Mouse (Mus musculus): Measurements from ENCODE around the gene Atpaf1.

- TF ChIP-seq GATA1 (IDR thresholded peaks at IDR 0.05; ENCODE audit: borderline replicate concordance, low read length), result no peak
- TF ChIP-seq FLI1 (IDR thresholded peaks at IDR 0.05; ENCODE audit: low read length), result no peak
Measured at GRCm38 (mm10) chr4:115840842-115841241, 56.2 kb downstream of the Atpaf1 start.

Data from megakaryocyte, embryonic 14.5 days (primary cell).